Mouse (Mus musculus): ENCODE data around the gene Atp13a2. TPM values are rescaled to one million over a fixed set of nuclear protein-coding genes. Genes with fewer than 3 reads are reported as not detected.

Gene Atp13a2
- total RNA-seq, 2 experiments from 2014 or later: 150 to 155 TPM

- intact Hi-C loops (cut with DNase I): loop anchor here (5.0 kb wide), 1 partner anchor 251 kb away; no protein-coding TSS in a partner anchor
- TF ChIP-seq CTCF (IDR thresholded peaks at IDR 0.05): no peak
- Histone ChIP-seq H3K4me3 (peak overlapping the region; percentile 90), H3K27ac (peak overlapping the region; percentile 67)
- DNase-seq (ENCODE audit: extremely low spot score in 1 of 2, low spot score in 2 of 2): no peak
Observed at GRCm38 (mm10) chr4:140962950-140963349, 23.7 kb upstream of the Atp13a2 start.

GRCm38 (mm10) chr4:140963941-140964597, 22.6 kb upstream of the Atp13a2 start:
- no peak overlapping the region for H3K4me3 ChIP-seq
- DNase-seq (ENCODE audit: extremely low spot score in 1 of 2, low spot score in 2 of 2): no peak
- no peak for TF ChIP-seq CTCF (IDR thresholded peaks at IDR 0.05)
- peak overlapping the region; percentile 28; the same call in 1 of the 2 replicates for H3K27ac ChIP-seq
- intact Hi-C loops (cut with DNase I): loop anchor here (1.0 to 5.0 kb wide), 2 partner anchors 67 to 252 kb away; no protein-coding TSS in a partner anchor

GRCm38 (mm10) chr4:140964620-140965019, 22.1 kb upstream of the Atp13a2 start:
- Histone ChIP-seq H3K4me3 (0 out of 2 replicates have a peak overlapping the region, but pooled peaks have one; percentile 13), H3K27ac (peak overlapping the region; percentile 29; the same call in 1 of the 2 replicates)
- intact Hi-C loops (cut with DNase I): loop anchor here (1.0 to 5.0 kb wide), 2 partner anchors 67 to 252 kb away; no protein-coding TSS in a partner anchor
- peak; percentile 73 to 74 for DNase-seq (ENCODE audit: extremely low spot score in 1 of 2, low spot score in 2 of 2)
- TF ChIP-seq CTCF (IDR thresholded peaks at IDR 0.05): peak; percentile 88

- no peak for DNase-seq (ENCODE audit: extremely low spot score in 1 of 2, low spot score in 2 of 2)
- no peak overlapping the region for H3K27ac ChIP-seq
- H3K4me3 ChIP-seq: no peak overlapping the region
- TF ChIP-seq CTCF (IDR thresholded peaks at IDR 0.05): no peak
- intact Hi-C loops (cut with DNase I): no loop called here
Observed at GRCm38 (mm10) chr4:140967386-140968159, 19.1 kb upstream of the Atp13a2 start.

- DNase-seq (ENCODE audit: extremely low spot score in 1 of 2, low spot score in 2 of 2): no peak
- no peak overlapping the region for H3K27ac ChIP-seq
- no peak for TF ChIP-seq CTCF (IDR thresholded peaks at IDR 0.05)
- intact Hi-C loops (cut with DNase I): no loop called here
- H3K4me3 ChIP-seq: no peak overlapping the region
Observed at GRCm38 (mm10) chr4:140971691-140972090, 15.0 kb upstream of the Atp13a2 start.

GRCm38 (mm10) chr4:140974408-140974807, 12.3 kb upstream of the Atp13a2 start:
- no peak for DNase-seq (ENCODE audit: extremely low spot score in 1 of 2, low spot score in 2 of 2)
- intact Hi-C loops (cut with DNase I): no loop called here
- no peak for TF ChIP-seq CTCF (IDR thresholded peaks at IDR 0.05)

GRCm38 (mm10) chr4:140975356-140975755, 11.3 kb upstream of the Atp13a2 start:
- H3K4me3 ChIP-seq: no peak overlapping the region
- intact Hi-C loops (cut with DNase I): no loop called here
- no peak for DNase-seq (ENCODE audit: extremely low spot score in 1 of 2, low spot score in 2 of 2)
- TF ChIP-seq CTCF (IDR thresholded peaks at IDR 0.05): no peak
- no peak overlapping the region for H3K27ac ChIP-seq

More at GRCm38 (mm10) chr4:140974408-140974807, 12.3 kb upstream of the Atp13a2 start:
- H3K27ac ChIP-seq: no peak overlapping the region
- no peak overlapping the region for H3K4me3 ChIP-seq

GRCm38 (mm10) chr4:140977278-140977677, 9.4 kb upstream of the Atp13a2 start:
- no peak overlapping the region for H3K4me3 ChIP-seq

GRCm38 (mm10) chr4:140977886-140978692, 8.6 kb upstream of the Atp13a2 start:
- intact Hi-C loops (cut with DNase I): no loop called here
- Histone ChIP-seq H3K27ac (no peak overlapping the region), H3K4me3 (no peak overlapping the region)
- no peak for TF ChIP-seq CTCF (IDR thresholded peaks at IDR 0.05)
- DNase-seq (ENCODE audit: extremely low spot score in 1 of 2, low spot score in 2 of 2): no peak

More at GRCm38 (mm10) chr4:140977278-140977677, 9.4 kb upstream of the Atp13a2 start:
- no peak overlapping the region for H3K27ac ChIP-seq
- intact Hi-C loops (cut with DNase I): no loop called here
- DNase-seq (ENCODE audit: extremely low spot score in 1 of 2, low spot score in 2 of 2): no peak
- TF ChIP-seq CTCF (IDR thresholded peaks at IDR 0.05): no peak

- intact Hi-C loops (cut with DNase I): no loop called here
Observed at GRCm38 (mm10) chr4:140981605-140982004, 5.1 kb upstream of the Atp13a2 start.

GRCm38 (mm10) chr4:140982808-140983207, 3.9 kb upstream of the Atp13a2 start:
- DNase-seq (ENCODE audit: extremely low spot score in 1 of 2, low spot score in 2 of 2): no peak
- intact Hi-C loops (cut with DNase I): no loop called here
- H3K4me3 ChIP-seq: no peak overlapping the region
- TF ChIP-seq CTCF (IDR thresholded peaks at IDR 0.05): no peak
- H3K27ac ChIP-seq: no peak overlapping the region

More at GRCm38 (mm10) chr4:140981605-140982004, 5.1 kb upstream of the Atp13a2 start:
- no peak overlapping the region for H3K27ac ChIP-seq
- DNase-seq (ENCODE audit: extremely low spot score in 1 of 2, low spot score in 2 of 2): no peak
- H3K4me3 ChIP-seq: no peak overlapping the region
- peak; percentile 51 for TF ChIP-seq CTCF (IDR thresholded peaks at IDR 0.05)
